Comparison of ENCODE assay signal across 11 mouse cellular contexts in the genomic region with DNA sequence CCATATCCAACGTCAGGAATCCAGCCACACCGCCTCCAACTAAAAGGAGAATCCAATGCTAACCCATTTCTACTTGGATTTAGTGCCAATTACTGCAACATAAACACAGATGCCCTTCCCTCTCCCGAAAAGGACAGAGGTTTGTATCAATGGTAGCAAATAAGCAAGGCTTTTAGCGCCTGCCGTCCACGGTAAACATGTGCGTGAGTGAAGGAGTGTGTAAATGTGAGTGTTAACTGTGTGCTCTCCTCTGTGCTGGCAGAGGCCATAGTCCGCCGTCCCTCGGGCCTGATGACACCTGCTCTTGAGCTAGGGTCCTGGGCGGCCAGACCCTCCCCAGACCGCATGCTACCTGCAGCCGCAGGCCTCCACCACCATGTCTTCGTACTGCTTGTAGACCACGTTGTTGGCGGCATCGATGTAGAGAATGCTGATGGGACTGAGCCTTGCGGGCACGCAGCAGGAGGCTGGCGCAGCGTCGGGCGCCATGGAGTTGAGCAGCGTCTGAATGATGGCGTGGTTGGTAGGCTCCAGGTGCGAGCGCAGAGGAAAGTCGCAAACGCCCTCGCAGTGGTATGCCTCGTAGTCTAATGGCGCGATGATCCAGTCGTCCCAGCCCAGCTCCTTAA. TPM values are rescaled to one million over a fixed set of nuclear protein-coding genes. Genes with fewer than 3 reads are reported as not detected.
A peak's percentile ranks its signal among the peaks of the same experiment; 100 is the strongest.
DNase-seq lines count a peak whose midpoint lies in the region; ATAC-seq and TF ChIP-seq lines count a peak whose summit lies in the region.
"Had no signal": no experiment of that assay in that cellular context is flagged by ENCODE, and none has a peak within 500 bp of the region (broad histone marks: within the 10 kb centered on the region; RNA-seq: fewer than 3 reads in every experiment).

No protein-coding gene starts in this region.

- 12% methylated on average over 34 of the region's 34 CpGs for WGBS in kidney, adult 2 months
- WGBS in embryonic facial prominence, embryonic 11.5 days = 6% methylated on average over 34 of the region's 34 CpGs
- WGBS in intestine, embryonic 14.5 days = 6% methylated on average over 34 of the region's 34 CpGs
- WGBS in neural tube, embryonic 11.5 days = 6% methylated on average over 34 of the region's 34 CpGs

- 0 out of 2 replicates have a peak, but pooled peaks cover 3% of the 10 kb centered on the region for H3K4me1 ChIP-seq in kidney, adult 2 months (ENCODE audit: control insufficient read depth, insufficient read depth, low read length)
- peaks cover 7% of the 10 kb centered on the region for H3K4me1 ChIP-seq in embryonic facial prominence, embryonic 11.5 days (ENCODE audit: control insufficient read depth, insufficient read depth, low read length)
- peaks cover 2% of the 10 kb centered on the region; the same call in 1 of the 2 replicates for H3K4me1 ChIP-seq in intestine, embryonic 14.5 days (replicated peaks; ENCODE audit: control insufficient read depth, insufficient read depth, low read length)
- peaks cover 3% of the 10 kb centered on the region; the same call in 1 of the 2 replicates for H3K4me1 ChIP-seq in neural tube, embryonic 11.5 days (ENCODE audit: control insufficient read depth, insufficient read depth, low read length)

- TF ChIP-seq CTCF in kidney, adult 2 months (conservative IDR thresholded peaks at IDR 0.05; ENCODE audit: insufficient read depth, insufficient read length, low read depth, low read length) = no peak

- no peaks in the 10 kb centered on the region for H3K9me3 ChIP-seq in embryonic facial prominence, embryonic 11.5 days (replicated peaks; ENCODE audit: control insufficient read depth, low read length)
- H3K9me3 ChIP-seq in intestine, embryonic 14.5 days (ENCODE audit: control insufficient read depth, low read length) = no peaks in the 10 kb centered on the region
- H3K9me3 ChIP-seq in neural tube, embryonic 11.5 days (ENCODE audit: control insufficient read depth, low read length) = no peaks in the 10 kb centered on the region

- no peaks in the 10 kb centered on the region for H3K36me3 ChIP-seq in kidney, adult 2 months (ENCODE audit: control insufficient read depth, insufficient read depth, low read length)
- no peaks in the 10 kb centered on the region for H3K36me3 ChIP-seq in embryonic facial prominence, embryonic 11.5 days (replicated peaks; ENCODE audit: control insufficient read depth, insufficient read depth, low read depth, low read length)
- H3K36me3 ChIP-seq in intestine, embryonic 14.5 days (ENCODE audit: control insufficient read depth, insufficient read depth, low read length) = no peaks in the 10 kb centered on the region
- H3K36me3 ChIP-seq in neural tube, embryonic 11.5 days (ENCODE audit: control insufficient read depth, insufficient read depth, low read length) = no peaks in the 10 kb centered on the region
- H3K36me3 ChIP-seq: G1E had no signal

- peaks cover 4% of the 10 kb centered on the region for H3K27me3 ChIP-seq in kidney, adult 2 months (replicated peaks; ENCODE audit: control insufficient read depth, insufficient read depth, low read length)
- H3K27me3 ChIP-seq in embryonic facial prominence, embryonic 11.5 days (ENCODE audit: control insufficient read depth, insufficient read depth, low read length) = peaks cover 68% of the 10 kb centered on the region
- H3K27me3 ChIP-seq in intestine, embryonic 14.5 days (replicated peaks; ENCODE audit: control insufficient read depth, insufficient read depth, low read length) = peaks cover 86% of the 10 kb centered on the region
- peaks cover 62% of the 10 kb centered on the region for H3K27me3 ChIP-seq in neural tube, embryonic 11.5 days (ENCODE audit: control insufficient read depth, insufficient read depth, low read length)

- H3K4me3 ChIP-seq in kidney, adult 2 months (ENCODE audit: insufficient read depth, low read depth, low read length) = peak overlapping the region; percentile 11
- H3K4me3 ChIP-seq in embryonic facial prominence, embryonic 11.5 days (ENCODE audit: low read depth, low read length) = peak overlapping the region; percentile 35
- peak overlapping the region; percentile 31 for H3K4me3 ChIP-seq in intestine, embryonic 14.5 days (ENCODE audit: low read depth, low read length)
- peak overlapping the region; percentile 32 for H3K4me3 ChIP-seq in neural tube, embryonic 11.5 days (ENCODE audit: low read depth, low read length)

- peak overlapping the region; percentile 54 for H3K4me2 ChIP-seq in embryonic facial prominence, embryonic 11.5 days (ENCODE audit: low read depth, low read length)
- H3K4me2 ChIP-seq in intestine, embryonic 14.5 days (ENCODE audit: low read length) = peak overlapping the region; percentile 57
- H3K4me2 ChIP-seq in neural tube, embryonic 11.5 days (ENCODE audit: low read depth) = peak overlapping the region; percentile 47

- H3K9ac ChIP-seq in embryonic facial prominence, embryonic 11.5 days (replicated peaks; ENCODE audit: low read length) = peak overlapping the region; percentile 36
- no peak overlapping the region for H3K9ac ChIP-seq in intestine, embryonic 14.5 days (ENCODE audit: low read length)
- no peak overlapping the region; the same call in 1 of the 2 replicates for H3K9ac ChIP-seq in neural tube, embryonic 11.5 days (ENCODE audit: low read length)

- H3K27ac ChIP-seq in kidney, adult 2 months (ENCODE audit: insufficient read depth, low read depth, low read length) = no peak overlapping the region
- H3K27ac ChIP-seq in embryonic facial prominence, embryonic 11.5 days (replicated peaks; ENCODE audit: low read depth, low read length) = no peak overlapping the region
- no peak overlapping the region for H3K27ac ChIP-seq in intestine, embryonic 14.5 days (ENCODE audit: low read depth)
- H3K27ac ChIP-seq in neural tube, embryonic 11.5 days (ENCODE audit: low read depth, low read length) = no peak overlapping the region

- no peak for ATAC-seq in embryonic facial prominence, embryonic 11.5 days (replicated peaks; ENCODE audit: insufficient number of reproducible peaks, low FRiP score, low TSS enrichment, low read depth)
- ATAC-seq in intestine, embryonic 14.5 days (replicated peaks; ENCODE audit: low FRiP score, low TSS enrichment, low read depth) = no peak
- no peak for ATAC-seq in neural tube, embryonic 11.5 days (ENCODE audit: insufficient read depth, low FRiP score, low TSS enrichment)

- TF ChIP-seq POLR2A in kidney, adult 2 months (IDR thresholded peaks at IDR 0.05; ENCODE audit: low read depth, low read length) = no peak

- DNase-seq in kidney, adult 2 months = no peak
- no peak for DNase-seq in kidney, postnatal 4 days
- no peak for DNase-seq in embryonic facial prominence, embryonic 11.5 days (ENCODE audit: low spot score)
- no peak for DNase-seq in intestine, embryonic 14.5 days (ENCODE audit: low spot score)
- peak; percentile 48 for DNase-seq in neural tube, embryonic 11.5 days (ENCODE audit: low spot score)
- DNase-seq in frontal cortex, postnatal 36 days (ENCODE audit: low spot score in 2 of 2) = no peak
- DNase-seq in adrenal gland, postnatal 4 days (ENCODE audit: low spot score in 2 of 2) = no peak
- no peak for DNase-seq in layer of hippocampus, adult 18-20 months (ENCODE audit: low spot score in 2 of 2)
- DNase-seq: right cerebral cortex, adult 18-20 months had no signal

RNA-seq across cellular contexts. Expression of a gene that starts 4.1 kb away (rescaled TPM):
- 1.1 and 1.5 TPM in 2 replicates for polyA plus RNA-seq in kidney, adult 2 months (2012; rRNA removed)
- polyA plus RNA-seq in embryonic facial prominence, embryonic 11.5 days (2014; fragmentation: Nextera tagmentation; extraction: Ambion mirVana) = 0.49 and 0.72 TPM in 2 replicates
- polyA plus RNA-seq in intestine, embryonic 14.5 days (2014; fragmentation: Nextera tagmentation; extraction: Ambion mirVana) = not detected in 2 replicates
- polyA plus RNA-seq in neural tube, embryonic 11.5 days (2014; fragmentation: Nextera tagmentation; extraction: Ambion mirVana) = 0.28 and 0.37 TPM in 2 replicates
- under 1 TPM in 1 of 2 experiments, not detected in 1; 0.20 TPM for total RNA-seq in adrenal gland, postnatal 4 days (2021)
- under 1 TPM; 0.30 to 0.59 TPM for total RNA-seq in layer of hippocampus, adult 18-20 months (2021)
- total RNA-seq: common myeloid progenitor, adult 5-6 weeks; G1E had no signal
- polyA plus RNA-seq: G1E had no signal

RNA-seq across cellular contexts. Expression of a gene that starts 15.5 kb away (rescaled TPM):
- polyA plus RNA-seq in kidney, adult 2 months (2012; rRNA removed) = 25.3 and 27.7 TPM in 2 replicates
- 9.6 and 11.7 TPM in 2 replicates for polyA plus RNA-seq in embryonic facial prominence, embryonic 11.5 days (2014; fragmentation: Nextera tagmentation; extraction: Ambion mirVana)
- polyA plus RNA-seq in intestine, embryonic 14.5 days (2014; fragmentation: Nextera tagmentation; extraction: Ambion mirVana) = 15.4 and 15.7 TPM in 2 replicates
- polyA plus RNA-seq in neural tube, embryonic 11.5 days (2014; fragmentation: Nextera tagmentation; extraction: Ambion mirVana) = 8.6 and 11.2 TPM in 2 replicates
- 10 to 100 TPM; 17.0 to 18.5 TPM for total RNA-seq in adrenal gland, postnatal 4 days (2021)
- 10 to 100 TPM; 18.2 to 18.3 TPM for total RNA-seq in layer of hippocampus, adult 18-20 months (2021)
